Mouse (Mus musculus): ENCODE data around the gene Mctp1. TPM values are rescaled to one million over a fixed set of nuclear protein-coding genes. Genes with fewer than 3 reads are reported as not detected.

The Mctp1 gene
- polyA plus RNA-seq, 1 experiment = 26.6 TPM

GRCm38 (mm10) chr13:77068847-77069246 is 684.5 kb downstream of the Mctp1 start:
- DNase-seq (ENCODE audit: extremely low spot score in 1 of 2, low spot score in 1 of 2) = no peak

GRCm38 (mm10) chr13:77072030-77072429 is 687.7 kb downstream of the Mctp1 start:
- no peak for DNase-seq (ENCODE audit: extremely low spot score in 1 of 2, low spot score in 1 of 2)

Other genes starting within 250 kb of the Mctp1 start
- gene Fam81b, start 79.5 kb upstream of the Mctp1 start, polyA plus RNA-seq (2012; rRNA removed) = 0.29 and 0.38 TPM in 2 replicates

All from frontal cortex, adult 2 months (tissue).